Mouse (Mus musculus) cerebellum, adult 2 months (tissue): ENCODE data around the gene Plxna4. TPM values are rescaled to one million over a fixed set of nuclear protein-coding genes. Genes with fewer than 3 reads are reported as not detected.

Experiments used
- DNase-seq, 2 experiments: peaks; one replicate each; pipeline ENCODE4 v3.0.0; 2021
- H3K27ac ChIP-seq: fragments of 200-500 bp; 2 replicates; pipeline ENCODE4 v1.5.1; 2012; ENCODE audit warnings: low read length, control low read depth, inconsistent platforms; ENCODE audit not compliant: insufficient read depth
- H3K27me3 ChIP-seq: fragments of 200-500 bp; 2 replicates; pipeline ENCODE4 v1.6.1; 2012; ENCODE audit warnings: inconsistent platforms, mild to moderate bottlenecking, low read length, moderate library complexity; ENCODE audit not compliant: control insufficient read depth, insufficient read depth
- H3K4me1 ChIP-seq: fragments of 200-500 bp; 2 replicates; pipeline ENCODE4 v1.6.1; 2011; ENCODE audit warnings: low read length; ENCODE audit not compliant: control insufficient read depth, insufficient read depth
- H3K4me3 ChIP-seq: fragments of 200-500 bp; replicated peaks from 2 replicates; pipeline ENCODE3; 2011; ENCODE audit warnings: mild to moderate bottlenecking, low read depth, low read length, control low read depth; ENCODE audit not compliant: insufficient read depth
- CTCF ChIP-seq: fragments of 200-500 bp; IDR thresholded peaks from 2 replicates; pipeline ENCODE4 v1.5.1; 2011; ENCODE audit warnings: low read depth, mild to moderate bottlenecking, control low read depth, low read length, moderate library complexity, borderline replicate concordance; ENCODE audit not compliant: insufficient read depth
- POLR2A ChIP-seq: fragments of 200-500 bp; IDR thresholded peaks from 2 replicates; pipeline ENCODE4 v1.6.1; 2011; ENCODE audit warnings: low read length, control low read depth, borderline replicate concordance; ENCODE audit not compliant: insufficient read depth
- WGBS: fragments of 180-500 bp; shearing (Covaris S2); methylation state at CpG from one replicate; pipeline ENCODE4 v1.1.7; 2018; 5-methylcytosine and 5-hydroxymethylcytosine counted together
- polyA plus RNA-seq: library from polyadenylated mRNA; depleted of rRNA; stranded (reverse); fragments of >200 nt; gene quantifications from 2 replicates; pipeline ENCODE4 v1.2.3, GENCODE M21; 2012

Gene Plxna4
- polyA plus RNA-seq, 1 experiment: 15.6 TPM

- peaks cover 8% of the 10 kb centered on the region for H3K4me1 ChIP-seq
- 66% methylated on average over 5 of the region's 5 CpGs for WGBS
- H3K4me3 ChIP-seq: no peak overlapping the region
- H3K27me3 ChIP-seq: no peaks in the 10 kb centered on the region
- no peak overlapping the region for H3K27ac ChIP-seq
- peak in 1 of 2 experiments; percentile 27 for DNase-seq
- no peak for TF ChIP-seq CTCF
- TF ChIP-seq POLR2A: no peak
These were observed 3.6 kb downstream of the Plxna4 start for GRCm38 (mm10) chr6:32584243-32584880.

- TF ChIP-seq POLR2A (no peak), CTCF (0 out of 2 replicates have a peak, but pooled peaks have one; percentile 21)
- whole genome bisulfite sequencing: 57% methylated on average over 3 of the region's 3 CpGs
- H3K27ac ChIP-seq: no peak overlapping the region
These were observed 4.4 kb downstream of the Plxna4 start for GRCm38 (mm10) chr6:32583582-32583981.

GRCm38 (mm10) chr6:32571485-32571884 is 16.5 kb downstream of the Plxna4 start:
- 92% methylated on average over 5 of the region's 5 CpGs for WGBS
- no peak for TF ChIP-seq POLR2A
- no peak for TF ChIP-seq CTCF
- Histone ChIP-seq H3K27ac (no peak overlapping the region), H3K4me3 (no peak overlapping the region), H3K4me1 (0 out of 2 replicates have a peak, but pooled peaks cover 2% of the 10 kb centered on the region), H3K27me3 (no peaks in the 10 kb centered on the region; the same call in 1 of the 2 replicates)
- DNase-seq: no peak

More at GRCm38 (mm10) chr6:32583582-32583981, 4.4 kb downstream of the Plxna4 start:
- H3K27me3 ChIP-seq: no peaks in the 10 kb centered on the region
- H3K4me1 ChIP-seq: peaks cover 8% of the 10 kb centered on the region
- no peak overlapping the region for H3K4me3 ChIP-seq
- DNase-seq: no peak

GRCm38 (mm10) chr6:32570445-32570844 is 17.5 kb downstream of the Plxna4 start:
- WGBS: 14% methylated on average over 3 of the region's 3 CpGs
- H3K27ac ChIP-seq: no peak overlapping the region
- TF ChIP-seq CTCF (no peak), POLR2A (no peak)
- H3K27me3 ChIP-seq: no peaks in the 10 kb centered on the region; the same call in 1 of the 2 replicates
- DNase-seq: no peak
- no peak overlapping the region for H3K4me3 ChIP-seq
- 0 out of 2 replicates have a peak, but pooled peaks cover 2% of the 10 kb centered on the region for H3K4me1 ChIP-seq

- DNase-seq: no peak
- Histone ChIP-seq H3K27ac (no peak overlapping the region), H3K4me1 (0 out of 2 replicates have a peak, but pooled peaks cover 2% of the 10 kb centered on the region), H3K27me3 (no peaks in the 10 kb centered on the region; the same call in 1 of the 2 replicates), H3K4me3 (no peak overlapping the region)
- TF ChIP-seq POLR2A (no peak), CTCF (no peak)
- 75% methylated on average over 3 of the region's 3 CpGs for WGBS
These were observed 18.1 kb downstream of the Plxna4 start for GRCm38 (mm10) chr6:32569919-32570318.

- Histone ChIP-seq H3K27me3 (no peaks in the 10 kb centered on the region; the same call in 1 of the 2 replicates), H3K27ac (no peak overlapping the region), H3K4me1 (no peaks in the 10 kb centered on the region), H3K4me3 (no peak overlapping the region)
- DNase-seq: no peak
- WGBS: 96% methylated on average over 1 of the region's 1 CpGs
- TF ChIP-seq POLR2A: no peak
- TF ChIP-seq CTCF: no peak
These were observed 41.1 kb downstream of the Plxna4 start for GRCm38 (mm10) chr6:32546915-32547314.

GRCm38 (mm10) chr6:32544021-32544420 is 44.0 kb downstream of the Plxna4 start:
- no peak overlapping the region for H3K4me3 ChIP-seq
- H3K27ac ChIP-seq: no peak overlapping the region
- H3K4me1 ChIP-seq: no peaks in the 10 kb centered on the region
- WGBS: 81% methylated on average over 3 of the region's 3 CpGs
- TF ChIP-seq POLR2A (no peak), CTCF (no peak)
- no peak for DNase-seq
- H3K27me3 ChIP-seq: no peaks in the 10 kb centered on the region

GRCm38 (mm10) chr6:32540155-32540554 is 47.8 kb downstream of the Plxna4 start:
- TF ChIP-seq POLR2A: no peak
- TF ChIP-seq CTCF: no peak
- H3K4me1 ChIP-seq: no peaks in the 10 kb centered on the region
- no peak overlapping the region for H3K27ac ChIP-seq
- no peak for DNase-seq
- 97% methylated on average over 4 of the region's 4 CpGs for WGBS
- no peaks in the 10 kb centered on the region for H3K27me3 ChIP-seq
- H3K4me3 ChIP-seq: no peak overlapping the region
